Mouse (Mus musculus) limb, embryonic 14.5 days (tissue): Measurements from ENCODE around the gene Elp4. TPM values are rescaled to one million over a fixed set of nuclear protein-coding genes. Genes with fewer than 3 reads are reported as not detected.

ENCODE experiments used
- ATAC-seq: fragments of 200-750 bp; cut with Nextera tagmentation; 2 replicates; pipeline ENCODE4 v1.8.0; 2017; ENCODE audit warnings: low read depth, moderate number of reproducible peaks, moderate TSS enrichment; ENCODE audit not compliant: low FRiP score
- DNase-seq: peaks from one replicate; pipeline ENCODE4 v3.0.0-alpha.2; 2015; ENCODE audit warnings: low spot score
- H3K27ac ChIP-seq: fragments of 300-500 bp; sonication (generic); replicated peaks from 2 replicates; pipeline ENCODE4 v1.5.1; 2014; ENCODE audit warnings: low read depth, mild to moderate bottlenecking, low read length, moderate library complexity, mixed read lengths
- H3K27me3 ChIP-seq: fragments of 300-500 bp; sonication (generic); 2 replicates; pipeline ENCODE4 v1.6.1; 2014; ENCODE audit warnings: low read length, mixed read lengths; ENCODE audit not compliant: control insufficient read depth, insufficient read depth
- H3K36me3 ChIP-seq: fragments of 300-500 bp; sonication (generic); 2 replicates; pipeline ENCODE4 v1.6.1; 2014; ENCODE audit warnings: mild to moderate bottlenecking, low read length, moderate library complexity, mixed read lengths; ENCODE audit not compliant: control insufficient read depth, insufficient read depth
- H3K4me1 ChIP-seq: fragments of 300-500 bp; sonication (generic); 2 replicates; pipeline ENCODE4 v1.6.1; 2014; ENCODE audit warnings: antibody characterized with exemption, low read length, mixed read lengths; ENCODE audit not compliant: control insufficient read depth, insufficient read depth
- H3K4me2 ChIP-seq: fragments of 300-500 bp; sonication (generic); replicated peaks from 2 replicates; pipeline ENCODE4 v1.6.1; 2014; ENCODE audit warnings: low read depth, mild to moderate bottlenecking, low read length, moderate library complexity; ENCODE audit not compliant: severe bottlenecking
- H3K4me3 ChIP-seq: fragments of 300-500 bp; sonication (generic); replicated peaks from 2 replicates; pipeline ENCODE4 v1.5.1; 2014; ENCODE audit warnings: low read length
- H3K9ac ChIP-seq: fragments of 300-500 bp; sonication (generic); 2 replicates; pipeline ENCODE4 v1.6.1; 2014; ENCODE audit warnings: mild to moderate bottlenecking, low read depth, low read length, moderate library complexity; ENCODE audit not compliant: severe bottlenecking
- H3K9me3 ChIP-seq: fragments of 300-500 bp; sonication (generic); 2 replicates; pipeline ENCODE4 v1.6.1; 2016; ENCODE audit warnings: low read length; ENCODE audit not compliant: control insufficient read depth
- POLR2A ChIP-seq: fragments of 200-500 bp; IDR thresholded peaks from 2 replicates; pipeline ENCODE4 v1.8.0; 2012; ENCODE audit warnings: inconsistent platforms, mild to moderate bottlenecking, moderate library complexity, borderline replicate concordance; ENCODE audit not compliant: insufficient read depth, insufficient read length; ENCODE audit errors: extremely low read depth
- WGBS: fragments of 180-500 bp; shearing (Covaris S2); extraction: QIAGEN DNeasy Blood & Tissue Kit; methylation state at CpG from one replicate; pipeline ENCODE4 v1.1.7; 2014; 5-methylcytosine and 5-hydroxymethylcytosine counted together
- polyA plus RNA-seq, 2 experiments: library from polyadenylated mRNA; depleted of rRNA in 1 of 2; stranded (reverse) in 1 of 2; unstranded in 1 of 2; fragments of >200 nt; fragmentation: Nextera tagmentation in 1 of 2; extraction: Ambion mirVana in 1 of 2; gene quantifications; 2 replicates each; pipeline versions ENCODE4 v1.2.1 to v1.2.3; 2012 to 2014

Gene Elp4
- polyA plus RNA-seq, 2 experiments: 12.5 to 31.2 TPM

DNA sequence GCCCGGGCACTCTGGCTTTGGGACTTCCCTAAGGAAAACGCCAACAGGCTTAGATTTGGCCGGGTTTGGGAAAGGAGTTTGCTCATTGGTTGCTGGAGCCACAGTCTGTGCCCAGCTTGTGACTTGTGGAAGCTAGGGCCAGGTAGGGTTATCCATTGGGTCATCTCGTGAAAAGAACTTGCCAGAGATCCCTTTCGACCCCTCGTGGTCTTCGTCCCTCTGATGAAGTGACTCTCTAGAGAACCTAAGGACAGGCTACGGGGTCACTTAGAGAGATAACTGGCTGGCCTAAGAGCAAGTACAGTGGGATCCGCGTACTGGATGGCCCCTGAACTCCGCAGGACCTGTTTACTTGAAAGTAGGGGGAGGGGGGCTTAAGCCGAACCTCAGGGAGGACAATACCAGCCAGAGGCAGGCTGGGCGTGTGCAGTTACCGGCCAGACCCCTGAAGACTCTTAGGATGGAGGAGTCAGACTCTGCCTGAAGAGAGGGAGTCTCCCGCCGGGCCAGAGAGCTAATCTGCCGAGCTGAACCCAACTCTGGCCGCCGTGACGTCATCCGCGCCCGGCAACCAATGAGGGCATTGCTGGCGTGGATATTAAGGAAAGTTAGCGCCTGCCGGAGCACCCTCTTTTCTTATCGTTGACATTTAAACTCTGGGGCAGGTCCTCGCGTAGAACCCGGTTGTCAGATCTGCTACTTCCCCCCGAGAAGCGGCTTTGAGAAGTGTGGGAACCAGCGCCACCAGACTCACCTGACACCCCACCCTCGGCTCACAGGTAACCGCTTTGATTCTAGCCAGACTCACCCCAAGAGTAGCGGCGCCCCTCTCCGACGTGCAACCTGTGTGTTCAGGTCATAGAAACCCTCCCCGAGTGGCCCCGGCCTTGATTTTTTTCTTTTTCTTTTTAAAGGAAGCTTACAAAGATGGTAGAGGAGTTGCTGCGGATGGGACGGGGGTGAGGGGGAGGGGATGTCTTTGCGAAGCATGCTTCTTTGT lies 235.8 kb downstream of the Elp4 start, which contains the start of gene Pax6:
Gene Pax6, plus strand, starts transcription at position 630 of the 1,000 bp plus-strand sequence.
- DNase-seq (no peak), ATAC-seq (no peak)
- TF ChIP-seq POLR2A: no peak
- Histone ChIP-seq H3K9ac (no peak within 1 kb of the TSS), H3K9me3 (no peaks in the 10 kb centered on the region), H3K36me3 (no peaks in the 10 kb centered on the region), H3K4me2 (no peak within 1 kb of the TSS), H3K27ac (no peak within 1 kb of the TSS), H3K4me3 (peak within 1 kb of the TSS; percentile 13; the same call in 1 of the 2 replicates), H3K27me3 (peaks cover 100% of the 10 kb centered on the region), H3K4me1 (0 out of 2 replicates have a peak, but pooled peaks cover 5% of the 10 kb centered on the region)
- 2% methylated on average over 44 of the region's 44 CpGs for WGBS

DNA sequence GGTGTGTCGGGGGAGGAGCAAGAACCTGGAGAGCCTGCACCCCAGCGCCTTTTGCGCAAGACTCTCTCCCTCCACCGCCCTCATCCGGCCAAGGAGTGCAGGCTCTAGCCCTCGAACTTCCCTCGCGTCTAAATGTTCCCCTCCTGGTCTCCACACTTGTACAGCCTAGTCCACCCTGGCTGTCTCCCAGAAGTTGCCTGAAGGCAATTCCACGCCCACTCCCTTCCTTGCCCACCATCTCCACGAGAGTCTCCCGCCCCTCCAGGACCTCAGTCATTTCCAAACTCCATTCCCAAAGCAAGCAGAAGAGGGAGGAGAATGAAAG lies 236.8 kb downstream of the Elp4 start:
- TF ChIP-seq POLR2A: no peak
- DNase-seq (no peak), ATAC-seq (peak; percentile 48; the same call in 1 of the 2 replicates)
- Histone ChIP-seq H3K4me2 (no peak overlapping the region), H3K4me3 (no peak overlapping the region), H3K27ac (no peak overlapping the region), H3K27me3 (peaks cover 100% of the 10 kb centered on the region), H3K4me1 (0 out of 2 replicates have a peak, but pooled peaks cover 5% of the 10 kb centered on the region), H3K9me3 (no peaks in the 10 kb centered on the region), H3K9ac (no peak overlapping the region), H3K36me3 (no peaks in the 10 kb centered on the region)
- under 1% methylated on average over 11 of the region's 11 CpGs for WGBS

DNA sequence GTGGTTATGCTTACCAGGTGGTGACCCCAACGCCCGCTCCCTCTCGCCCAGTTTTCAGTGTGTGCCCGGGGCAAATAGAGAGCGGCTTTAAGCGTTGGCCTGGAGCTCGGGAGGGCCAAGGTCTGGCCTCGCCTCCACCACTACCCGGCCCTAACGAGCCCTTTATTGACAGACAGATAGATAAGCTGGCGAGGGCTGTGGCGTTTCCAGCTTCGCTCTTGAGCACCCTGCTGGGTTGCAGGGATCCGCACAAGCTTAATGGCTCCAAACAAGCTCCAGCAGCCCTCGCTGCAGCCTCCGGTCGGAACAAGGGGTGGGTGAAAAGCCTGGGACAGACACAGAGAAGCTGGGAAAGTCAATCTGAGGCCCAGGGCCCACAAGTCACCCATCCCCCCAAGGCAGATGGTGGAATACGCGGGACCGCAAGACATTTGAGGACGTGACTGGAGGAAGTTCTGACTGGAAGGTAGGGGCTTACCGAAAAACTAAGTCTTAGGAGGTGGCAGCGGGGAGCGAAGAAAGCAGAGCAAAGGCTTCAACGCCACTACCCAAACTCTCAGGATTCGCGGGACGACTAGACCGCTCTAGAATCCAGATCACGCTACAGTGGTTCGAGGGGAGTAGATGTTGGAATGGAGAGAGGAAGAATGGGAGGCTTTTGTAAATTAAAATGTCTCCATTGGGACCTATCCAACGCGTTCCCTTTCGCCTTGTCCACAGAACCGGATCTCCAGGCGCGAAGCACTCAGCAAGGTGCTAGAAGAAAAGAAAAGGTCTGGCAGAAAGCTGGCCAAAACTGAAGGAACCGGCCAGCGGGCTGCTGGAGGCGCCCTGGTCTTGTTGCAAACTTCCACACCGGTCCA lies 237.4 kb downstream of the Elp4 start:
- no peak for TF ChIP-seq POLR2A
- 3% methylated on average over 41 of the region's 41 CpGs for WGBS
- DNase-seq (no peak), ATAC-seq (no peak)
- Histone ChIP-seq H3K27me3 (peaks cover 100% of the 10 kb centered on the region), H3K27ac (no peak overlapping the region), H3K36me3 (no peaks in the 10 kb centered on the region), H3K9ac (no peak overlapping the region), H3K4me1 (0 out of 2 replicates have a peak, but pooled peaks cover 5% of the 10 kb centered on the region), H3K4me2 (no peak overlapping the region), H3K4me3 (no peak overlapping the region), H3K9me3 (no peaks in the 10 kb centered on the region)

- H3K27ac ChIP-seq: no peak overlapping the region
- peaks cover 100% of the 10 kb centered on the region for H3K27me3 ChIP-seq
- DNase-seq: no peak
- no peak for ATAC-seq
- no peaks in the 10 kb centered on the region for H3K9me3 ChIP-seq
- no peak for TF ChIP-seq POLR2A
- H3K9ac ChIP-seq: no peak overlapping the region
- H3K36me3 ChIP-seq: no peaks in the 10 kb centered on the region
- 4% methylated on average over 6 of the region's 6 CpGs for WGBS
- H3K4me3 ChIP-seq: no peak overlapping the region
- H3K4me1 ChIP-seq: 0 out of 2 replicates have a peak, but pooled peaks cover 5% of the 10 kb centered on the region
- H3K4me2 ChIP-seq: no peak overlapping the region
Measured at GRCm38 (mm10) chr2:105666331-105666730, 238.0 kb downstream of the Elp4 start.

- no peak for TF ChIP-seq POLR2A
- no peak overlapping the region for H3K4me3 ChIP-seq
- DNase-seq (no peak), ATAC-seq (no peak)
- peaks cover 99% of the 10 kb centered on the region for H3K27me3 ChIP-seq
- WGBS: 9% methylated on average over 5 of the region's 5 CpGs
- no peak overlapping the region for H3K27ac ChIP-seq
- no peak overlapping the region for H3K9ac ChIP-seq
- H3K4me2 ChIP-seq: no peak overlapping the region
- 0 out of 2 replicates have a peak, but pooled peaks cover 5% of the 10 kb centered on the region for H3K4me1 ChIP-seq
- H3K36me3 ChIP-seq: no peaks in the 10 kb centered on the region
- H3K9me3 ChIP-seq: no peaks in the 10 kb centered on the region
Measured at GRCm38 (mm10) chr2:105665491-105666250, 238.7 kb downstream of the Elp4 start.
